Mouse (Mus musculus) bone marrow, adult 2 months (tissue): ENCODE results near the gene Syt5.

Source experiments
- CTCF ChIP-seq: fragments of 200-500 bp; IDR thresholded peaks from 2 replicates; pipeline ENCODE4 v1.5.1; 2011; ENCODE audit warnings: low read length, control low read depth; ENCODE audit not compliant: control insufficient read depth, insufficient read depth
- POLR2A ChIP-seq: fragments of 200-500 bp; IDR thresholded peaks from 2 replicates; pipeline ENCODE4 v1.6.1; 2011; ENCODE audit warnings: low read depth, mild to moderate bottlenecking, control low read depth, low read length, borderline replicate concordance; ENCODE audit not compliant: control insufficient read depth

DNA sequence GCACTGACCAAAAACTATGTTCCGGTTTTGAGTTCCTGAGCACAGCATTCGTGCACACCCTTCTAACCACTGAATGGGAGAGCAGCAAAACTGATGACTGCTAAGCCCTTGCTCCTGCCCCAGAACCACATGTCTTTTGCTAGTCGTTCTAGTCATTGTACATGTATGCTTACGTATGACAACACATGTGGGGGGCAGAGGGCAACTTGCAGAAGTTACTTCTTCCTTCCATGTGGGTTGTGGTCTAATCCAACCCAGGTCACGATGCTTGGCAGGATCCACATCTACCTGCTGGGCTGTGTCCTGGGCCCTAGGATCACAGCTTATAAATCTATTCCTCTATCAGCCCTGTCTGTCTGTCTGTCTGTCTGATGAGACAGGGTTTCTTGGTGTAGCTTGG, 43.5 kb downstream of the Syt5 start:
- TF ChIP-seq CTCF (no peak), POLR2A (no peak)
